Mouse (Mus musculus) gastrocnemius, postnatal 25 days (tissue): ENCODE results near the gene Hsf4. TPM values are rescaled to one million over a fixed set of nuclear protein-coding genes. Genes with fewer than 3 reads are reported as not detected.

ENCODE experiments used
- DNase-seq: peaks from one replicate; pipeline ENCODE4 v3.0.0; 2022
- total RNA-seq, 2 experiments: library from RNA; stranded (reverse); gene quantifications; 1 replicate in 1 of 2; 2 replicates in 1 of 2; pipeline ENCODE4 v1.2.3; 2021

Hsf4 gene
- total RNA-seq, 2 experiments from 2014 or later: 2.9 to 3.0 TPM

DNA sequence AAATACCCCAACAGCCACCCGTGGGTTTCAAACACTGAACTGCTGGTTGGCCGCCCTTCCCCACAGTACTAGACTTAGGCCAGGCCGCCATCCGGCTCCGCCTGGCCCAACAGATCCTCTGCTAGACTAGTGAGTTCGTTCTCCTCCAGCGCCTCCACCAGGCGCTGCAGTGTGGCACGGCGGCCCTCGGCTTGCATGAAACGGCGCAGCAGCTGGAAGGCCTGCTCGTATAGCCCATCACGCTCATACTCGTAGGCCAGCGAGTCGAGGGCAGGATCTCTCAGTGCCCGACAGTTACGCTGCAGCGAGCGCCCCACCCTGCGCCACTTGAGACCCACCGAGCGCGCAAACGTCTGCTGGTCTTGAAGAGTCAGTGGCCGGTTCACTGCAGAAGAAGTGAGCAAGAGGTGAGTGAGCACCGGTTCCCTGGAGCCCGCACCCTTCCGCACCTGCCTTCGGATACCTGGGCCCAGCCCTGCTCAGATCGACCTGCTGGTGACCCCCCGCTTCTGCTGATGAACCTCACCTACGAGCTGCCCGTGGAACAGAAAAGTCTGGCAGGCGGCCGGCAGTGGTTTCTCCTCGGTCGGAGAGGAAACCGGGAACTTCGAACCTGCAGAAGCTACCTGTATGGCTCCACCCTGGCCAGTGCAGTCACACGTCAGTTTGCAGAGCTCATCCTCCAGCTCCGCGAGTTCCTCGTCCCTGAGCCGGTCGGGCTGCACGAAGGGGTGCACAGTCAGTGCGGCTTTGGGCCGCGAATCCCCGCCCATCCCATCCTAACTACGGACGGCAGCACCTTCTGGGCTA is 10.5 kb upstream of the Hsf4 start:
- DNase-seq: no peak

DNA sequence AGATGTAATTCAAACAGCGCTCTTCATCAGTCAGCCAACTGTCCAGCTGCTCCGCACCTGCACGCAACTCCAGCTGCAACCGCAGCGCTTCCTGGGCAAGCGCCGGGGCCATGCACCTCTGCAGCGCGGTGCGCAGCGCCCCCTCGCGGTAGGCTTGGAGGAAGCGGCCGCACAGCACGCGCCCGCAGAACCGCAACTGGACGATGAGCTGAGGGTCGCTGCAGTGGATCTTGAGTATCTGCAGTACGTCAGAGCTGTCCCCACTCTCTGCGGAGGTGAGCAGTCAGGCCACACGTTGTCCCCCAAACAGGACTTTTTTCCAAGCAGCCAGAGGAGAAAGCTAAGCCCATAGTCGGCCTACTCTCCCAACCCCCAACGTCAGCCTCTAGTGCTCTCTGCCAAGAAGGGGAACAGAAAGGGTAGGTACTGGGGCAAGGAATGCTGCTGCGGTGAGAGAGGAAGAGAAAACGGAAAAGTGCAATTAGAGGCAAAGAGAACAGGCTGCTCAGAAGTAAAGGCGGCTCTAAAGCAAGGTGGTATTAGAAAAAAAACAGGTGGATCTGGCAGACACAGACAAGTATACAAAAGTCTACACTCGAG is 9.8 kb upstream of the Hsf4 start:
- DNase-seq: peak; percentile 64

DNA sequence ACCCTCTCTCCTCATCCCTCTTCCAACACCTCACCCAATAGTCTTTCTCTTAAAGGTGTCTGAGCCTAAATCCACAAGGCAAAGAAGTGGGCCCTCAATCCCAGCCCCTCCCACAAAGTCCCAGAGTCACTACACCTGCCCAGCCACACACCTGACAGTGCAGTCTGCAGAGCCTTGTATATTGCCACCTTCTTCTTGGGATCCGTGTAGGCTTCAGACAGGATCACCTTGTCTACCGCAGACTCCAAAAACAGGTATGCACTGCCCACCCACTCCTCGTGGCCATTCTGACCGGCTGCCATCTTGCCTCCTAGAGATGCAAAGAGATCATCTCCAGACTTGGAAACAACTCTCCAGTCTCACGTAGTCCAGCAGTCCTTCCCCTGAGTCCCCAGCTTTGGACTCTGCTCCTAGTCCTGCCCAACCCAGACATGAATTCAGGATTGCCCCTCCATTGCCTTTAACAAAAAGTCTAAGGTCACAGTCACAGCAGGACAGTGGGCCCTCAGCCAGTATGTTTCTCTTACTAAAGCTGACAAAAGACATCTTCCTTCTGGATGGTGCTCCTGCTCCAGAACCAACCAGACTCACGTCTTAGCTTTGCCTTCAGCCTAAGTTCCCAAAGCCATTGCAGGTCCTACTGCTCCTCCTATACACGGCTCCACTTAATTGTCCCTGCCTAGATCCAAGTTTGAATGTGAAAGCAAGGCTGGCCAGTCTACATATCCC is 9.1 kb upstream of the Hsf4 start:
- no peak for DNase-seq

GRCm38 (mm10) chr8:105261326-105261980 is 8.1 kb upstream of the Hsf4 start:
- DNase-seq: no peak

- no peak for DNase-seq
Observed at GRCm38 (mm10) chr8:105263244-105263912, 6.2 kb upstream of the Hsf4 start.

DNA sequence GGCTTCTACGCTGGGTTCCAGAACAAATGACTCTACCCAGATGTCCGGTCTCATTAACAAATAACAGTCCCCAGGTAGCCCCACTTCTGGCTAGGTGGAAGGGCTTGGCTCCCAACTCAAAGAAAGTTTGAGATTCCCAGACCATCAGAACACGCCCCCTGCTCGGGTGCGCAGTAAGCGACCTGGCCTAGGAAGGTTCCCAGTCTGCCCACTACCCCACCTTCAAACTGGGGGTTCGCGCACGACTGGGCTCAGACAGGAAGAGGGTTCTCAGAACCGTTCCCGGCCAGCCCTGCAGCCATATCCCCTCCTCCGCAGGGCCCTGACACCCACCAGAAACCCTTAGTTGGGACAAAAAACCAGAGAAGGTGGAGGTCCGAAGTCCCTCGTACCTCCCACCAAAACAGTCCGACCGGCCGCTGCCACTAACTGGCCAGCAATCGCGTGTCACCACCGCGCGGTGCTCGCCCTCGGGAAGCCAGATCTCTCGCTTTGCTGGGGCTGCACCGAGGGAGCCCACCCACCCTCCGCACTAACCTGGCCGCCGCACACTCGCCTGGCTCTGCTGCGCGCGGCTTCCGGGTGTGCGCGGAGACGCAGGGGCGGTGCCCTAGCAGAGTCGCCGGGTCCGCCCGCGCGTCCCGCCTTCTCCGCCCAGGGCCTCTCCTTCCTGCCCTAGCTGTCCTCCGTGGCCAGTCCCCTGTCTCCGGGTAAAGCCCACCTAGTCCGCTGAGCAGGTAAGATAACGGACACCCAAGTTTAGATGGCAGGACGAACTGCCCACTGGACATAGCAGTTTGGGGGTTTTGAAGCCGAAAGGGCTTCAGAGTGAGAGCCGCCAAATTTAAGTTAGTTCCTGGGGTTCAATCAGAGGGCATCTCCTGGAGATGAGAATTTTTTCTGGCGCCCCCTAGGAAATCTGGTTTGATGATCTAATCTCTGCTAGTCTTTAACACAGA is 5.3 kb upstream of the Hsf4 start, which contains the start of the genes Tradd and Fbxl8:
Tradd (minus strand) TSS at position 586 of the 959 bp plus-strand sequence.
Fbxl8 (plus strand) TSS at position 625 of the 959 bp plus-strand sequence.
- peak; percentile 80 for DNase-seq

DNA sequence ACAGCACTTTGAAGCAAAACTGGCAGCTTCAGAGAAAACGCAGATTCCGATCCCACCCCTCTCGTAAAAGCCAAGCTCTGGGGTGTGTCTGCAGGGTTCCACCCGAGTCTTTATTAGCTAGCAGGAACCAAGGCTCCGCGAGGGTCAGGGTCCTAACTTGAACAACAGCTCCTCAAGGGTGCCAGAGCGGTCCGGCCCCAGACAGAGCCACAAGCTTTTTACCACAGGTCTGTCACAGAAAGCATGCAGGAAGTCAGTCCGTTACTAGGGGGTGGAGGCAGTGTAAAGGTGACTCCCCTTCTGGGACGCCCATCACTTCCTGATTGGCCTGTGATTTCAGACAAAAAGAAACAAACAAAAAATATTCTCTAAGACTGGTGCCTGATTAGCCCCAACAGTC is 4.5 kb upstream of the Hsf4 start:
- no peak for DNase-seq

- DNase-seq: no peak
Observed at GRCm38 (mm10) chr8:105266775-105267174, 2.8 kb upstream of the Hsf4 start.

- DNase-seq: no peak
Observed at GRCm38 (mm10) chr8:105268342-105269074, 1.1 kb upstream of the Hsf4 start.

- DNase-seq: no peak
Observed at GRCm38 (mm10) chr8:105269075-105269458, 534 bp upstream of the Hsf4 start.

DNA sequence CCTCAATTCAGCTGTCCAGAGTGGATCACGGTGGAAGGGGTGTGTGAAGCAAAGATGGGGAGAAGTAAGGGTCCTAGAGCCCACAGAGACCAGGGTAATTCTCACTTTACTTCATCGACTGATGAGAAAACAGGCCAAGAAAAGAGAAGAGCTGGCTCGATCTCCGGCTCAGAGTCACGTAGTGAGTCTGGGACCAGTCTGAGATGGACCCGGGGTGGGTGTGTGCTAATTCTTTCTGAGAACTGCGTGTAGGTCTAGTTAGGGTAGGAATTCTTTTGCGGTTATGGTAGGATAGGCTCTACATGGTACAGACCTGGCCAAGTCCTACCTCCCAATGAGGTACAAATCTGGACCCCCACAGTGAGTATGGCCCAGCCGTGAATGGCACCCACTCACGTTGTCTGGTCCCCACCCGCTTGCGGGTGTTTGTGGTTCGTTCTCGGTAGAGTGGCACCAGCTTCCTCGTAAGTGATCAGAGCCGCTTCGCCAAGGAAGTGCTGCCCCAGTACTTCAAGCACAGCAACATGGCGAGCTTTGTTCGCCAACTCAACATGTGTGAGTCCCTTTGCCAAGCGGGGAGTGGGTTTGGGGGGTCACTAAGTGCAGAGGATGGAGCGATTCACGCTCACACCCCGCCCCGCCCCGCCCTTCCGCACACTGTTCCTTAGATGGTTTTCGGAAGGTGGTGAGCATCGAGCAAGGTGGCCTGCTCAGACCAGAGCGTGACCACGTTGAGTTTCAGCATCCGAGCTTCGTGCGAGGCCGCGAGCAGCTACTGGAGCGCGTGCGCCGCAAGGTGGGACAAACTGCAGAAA is 707 bp downstream of the Hsf4 start:
- DNase-seq: no peak

DNA sequence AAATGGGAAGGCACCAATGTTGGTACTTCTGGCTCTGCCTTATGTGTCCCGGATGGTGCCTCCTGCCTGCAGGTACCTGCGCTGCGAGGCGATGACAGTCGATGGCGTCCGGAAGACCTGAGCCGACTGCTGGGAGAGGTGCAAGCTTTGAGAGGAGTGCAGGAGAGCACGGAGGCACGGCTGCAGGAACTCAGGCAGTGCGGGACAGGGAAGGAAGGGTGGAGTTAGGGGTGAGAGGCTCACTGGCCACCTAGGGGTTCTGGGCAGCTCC is 1.2 kb downstream of the Hsf4 start:
- DNase-seq: no peak

DNA sequence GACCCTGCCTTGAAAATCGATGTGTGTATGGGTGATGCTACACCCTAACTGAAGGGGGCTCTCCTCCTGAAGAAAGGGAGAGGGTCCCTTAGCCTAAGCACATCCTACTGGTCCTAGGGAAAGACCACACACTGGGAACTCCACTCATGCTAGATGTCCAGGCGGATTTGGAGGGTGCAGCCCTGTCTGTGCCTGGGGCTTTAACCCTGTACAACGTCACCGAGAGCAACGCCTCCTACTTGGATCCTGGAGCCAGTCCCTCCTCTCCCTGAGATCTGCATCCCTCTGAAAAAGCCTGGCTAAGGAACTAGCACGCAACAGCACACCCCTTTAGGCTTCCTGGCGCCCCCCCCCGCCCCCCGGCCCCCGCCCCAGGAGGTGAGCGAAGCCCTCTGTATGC is 5.8 kb downstream of the Hsf4 start:
- no peak for DNase-seq

DNA sequence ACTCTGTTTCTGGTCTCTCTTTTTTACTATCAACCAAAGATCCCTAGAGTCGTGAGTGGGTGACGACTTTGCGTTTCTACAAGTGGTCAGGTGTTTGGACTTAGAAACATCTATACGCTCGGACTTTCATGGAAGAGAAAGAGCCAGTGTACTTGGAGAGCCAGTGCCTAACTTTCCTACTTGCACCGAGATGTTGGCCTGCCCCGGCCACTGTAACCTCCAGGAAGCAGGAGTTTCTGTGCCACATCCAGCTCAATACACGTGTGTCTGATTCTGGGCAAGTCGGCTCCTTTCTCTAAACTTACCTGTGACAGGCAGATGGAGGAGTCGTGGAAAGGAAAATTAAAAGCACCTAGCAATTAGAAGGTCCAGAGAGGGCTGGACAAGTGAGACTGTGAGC is 6.2 kb downstream of the Hsf4 start, which contains the start of gene Nol3:
Nol3 (plus strand) TSS at position 301 of the 400 bp plus-strand sequence.
- DNase-seq: no peak

GRCm38 (mm10) chr8:105276292-105277120 is 6.9 kb downstream of the Hsf4 start:
- peak; percentile 58 for DNase-seq

- DNase-seq: peak; percentile 84
Observed at GRCm38 (mm10) chr8:105278911-105279334, 9.3 kb downstream of the Hsf4 start.

DNA sequence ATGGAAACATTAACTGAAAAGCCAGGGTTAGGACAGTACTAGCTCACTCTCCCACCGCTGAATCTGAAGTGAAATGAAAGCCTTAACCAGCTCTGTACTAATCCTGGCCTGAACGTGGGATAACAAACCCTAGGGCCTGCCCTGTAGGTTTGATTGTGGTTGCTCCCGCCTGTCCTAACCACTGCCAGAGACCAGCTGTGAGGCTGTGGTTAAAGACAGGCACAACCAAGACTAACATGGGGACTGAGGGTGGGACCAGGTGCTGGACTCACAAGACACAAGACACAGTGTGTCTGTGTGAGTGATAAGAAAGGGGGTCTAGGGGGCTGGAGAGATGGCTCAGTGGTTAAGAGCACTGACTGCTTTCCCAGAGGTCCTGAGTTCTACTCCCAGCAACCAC is 11.0 kb downstream of the Hsf4 start:
- no peak for DNase-seq

DNA sequence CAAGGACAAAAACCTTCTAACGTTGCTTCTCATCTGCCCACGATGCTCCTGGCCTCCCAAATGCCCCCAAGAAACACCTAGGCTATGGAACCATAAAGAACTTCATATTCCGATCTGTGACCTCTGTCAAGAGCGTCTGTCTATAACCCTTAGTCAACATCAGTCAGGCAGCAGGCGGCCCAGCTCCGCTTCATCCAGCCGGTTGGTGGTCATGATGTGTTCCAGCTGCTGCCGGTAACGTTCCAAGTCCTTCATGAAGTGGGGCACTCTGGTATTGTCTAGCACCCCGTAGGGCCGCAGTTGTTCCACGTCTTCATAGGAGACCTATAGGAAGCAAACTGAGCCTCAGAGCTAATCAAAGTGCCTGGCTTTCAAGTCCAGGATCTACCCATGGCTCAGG is 12.2 kb downstream of the Hsf4 start:
- no peak for DNase-seq
